Mouse (Mus musculus) adrenal gland, postnatal 4 days (tissue): ENCODE data around the gene Ell2. TPM values are rescaled to one million over a fixed set of nuclear protein-coding genes. Genes with fewer than 3 reads are reported as not detected.

Experiments used
- DNase-seq, 2 experiments: peaks; one replicate each; pipeline ENCODE4 v3.0.0; 2021 to 2022; ENCODE audit warnings: low spot score in 2 of 2, mixed read lengths in 2 of 2
- total RNA-seq, 2 experiments: library from RNA; stranded (reverse); gene quantifications; 2 replicates each; pipeline ENCODE4 v1.2.3; 2021

The Ell2 gene
- total RNA-seq, 2 experiments from 2014 or later = 27.7 to 29.4 TPM

DNA sequence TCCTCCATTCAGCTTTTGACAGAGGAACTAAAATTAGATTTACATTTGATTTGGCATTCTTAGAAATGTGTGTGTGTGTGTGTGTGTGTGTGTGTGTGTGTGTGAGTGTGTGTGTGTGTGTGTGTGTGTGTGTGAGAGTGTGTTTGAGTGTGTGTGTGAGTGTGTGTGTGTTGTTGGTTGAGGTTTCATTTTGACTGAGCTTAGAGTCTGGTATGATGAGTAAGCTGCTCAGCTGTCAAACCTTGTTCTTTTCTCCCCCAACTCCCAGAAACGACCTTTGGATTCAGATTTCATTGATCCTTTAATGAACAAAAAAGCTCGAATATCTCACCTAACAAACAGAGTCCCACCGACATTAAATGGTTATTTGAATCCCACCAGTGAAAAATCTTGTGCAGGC is 56.7 kb downstream of the Ell2 start:
- no peak for DNase-seq

DNA sequence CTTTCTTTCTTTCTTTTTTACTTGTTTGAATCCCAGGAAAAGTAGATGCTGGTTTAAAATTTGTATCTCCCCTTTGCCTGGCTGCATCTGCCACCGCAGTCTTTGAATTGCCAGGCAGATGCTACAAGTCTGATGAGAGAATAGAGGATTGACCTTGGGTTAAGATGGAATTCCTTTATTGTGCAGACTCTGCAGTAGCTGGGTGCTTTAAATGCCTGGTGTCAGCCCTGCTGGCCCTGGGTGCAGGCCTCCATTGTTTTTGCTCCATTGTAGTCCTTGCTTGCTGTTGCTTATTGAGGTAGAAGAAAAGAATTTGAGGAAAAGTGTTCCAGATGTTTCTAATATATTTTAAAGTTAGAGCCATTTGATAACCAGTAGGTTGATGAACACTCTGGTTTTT is 59.2 kb downstream of the Ell2 start:
- no peak for DNase-seq

DNA sequence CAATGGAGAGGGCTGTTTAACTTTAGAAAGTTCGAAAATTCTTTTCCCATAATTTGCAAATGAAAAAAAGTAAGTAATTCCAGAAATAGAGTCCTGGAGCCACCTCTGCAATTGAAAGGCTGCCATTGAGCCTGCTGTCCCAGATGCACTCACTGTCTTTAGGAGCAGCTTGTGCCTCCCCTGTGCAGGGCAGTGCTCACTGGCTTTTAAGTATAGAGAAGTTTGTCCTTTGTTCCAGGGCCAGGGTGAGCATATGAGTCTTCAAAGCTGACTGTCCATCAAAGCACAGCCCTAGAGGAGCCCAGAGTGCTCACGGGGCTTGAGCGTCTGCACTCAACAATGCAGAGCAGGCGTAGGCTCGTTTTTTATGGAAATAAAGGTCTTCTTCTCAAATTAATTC is 59.7 kb downstream of the Ell2 start:
- DNase-seq = no peak

DNA sequence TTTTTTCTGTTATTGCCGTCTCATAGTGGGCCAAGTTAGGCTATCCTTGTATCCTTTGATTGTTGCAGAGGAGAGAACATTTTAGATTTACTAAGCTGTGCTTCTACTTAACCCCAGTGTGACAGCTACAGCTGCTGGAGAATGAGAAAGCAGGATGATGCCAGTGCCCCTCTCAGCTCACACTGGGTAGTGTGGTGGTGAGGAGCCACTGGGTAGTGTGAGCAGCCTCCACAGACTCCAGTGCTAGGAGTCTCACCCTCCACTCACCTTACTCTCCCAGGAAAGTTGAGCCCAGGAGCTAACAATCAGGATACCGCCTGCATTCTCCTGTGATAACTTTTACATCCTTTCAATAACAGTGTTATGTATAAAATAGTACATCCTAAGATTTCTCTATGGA is 60.4 kb downstream of the Ell2 start:
- DNase-seq = no peak

DNA sequence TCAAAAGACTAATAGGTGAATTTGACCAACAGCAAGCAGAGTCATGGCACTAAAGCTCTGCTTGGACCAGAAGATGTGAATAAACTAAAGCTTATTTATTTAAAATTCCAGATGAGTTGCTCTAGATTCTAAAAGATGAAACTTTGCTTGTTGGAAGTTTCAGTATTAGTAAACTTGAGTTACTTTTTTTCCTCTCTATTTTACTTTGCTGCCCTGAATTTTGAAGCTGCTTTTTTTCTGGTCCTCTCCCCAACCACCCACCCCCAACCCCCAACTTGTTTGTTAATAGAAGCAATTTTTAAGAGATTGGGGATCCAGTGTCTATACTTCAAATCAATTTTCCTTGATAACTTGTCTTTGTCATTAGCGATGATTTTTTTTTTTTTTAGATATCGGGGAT is 64.2 kb downstream of the Ell2 start:
- DNase-seq = no peak

- DNase-seq = no peak
Observed at GRCm38 (mm10) chr13:75771404-75771803, 64.8 kb downstream of the Ell2 start.

GRCm38 (mm10) chr13:75771984-75772730 is 65.6 kb downstream of the Ell2 start:
- no peak for DNase-seq

DNA sequence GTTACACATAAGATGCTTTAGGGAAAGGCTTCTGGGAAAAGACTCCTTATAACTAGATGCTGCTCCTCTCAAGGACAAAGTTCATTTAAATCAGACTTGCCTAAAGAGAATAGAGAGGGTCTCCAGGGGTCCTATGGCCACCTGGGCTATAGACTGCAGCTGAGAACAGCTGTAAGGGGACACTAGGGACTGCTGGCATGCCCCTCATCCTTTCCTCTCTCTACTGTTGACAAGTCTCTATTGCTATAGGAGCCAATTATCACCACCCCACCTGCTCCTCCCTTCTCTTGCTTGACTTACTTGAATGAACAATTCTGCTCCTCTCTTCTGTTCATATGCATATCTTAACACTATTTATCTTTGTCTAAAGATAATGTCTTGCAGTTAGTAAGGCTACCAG is 69.4 kb downstream of the Ell2 start:
- DNase-seq = no peak

GRCm38 (mm10) chr13:75776692-75777091 is 70.1 kb downstream of the Ell2 start:
- no peak for DNase-seq

- no peak for DNase-seq
Observed at GRCm38 (mm10) chr13:75778156-75778555, 71.6 kb downstream of the Ell2 start.

GRCm38 (mm10) chr13:75779169-75779568 is 72.6 kb downstream of the Ell2 start:
- no peak for DNase-seq

DNA sequence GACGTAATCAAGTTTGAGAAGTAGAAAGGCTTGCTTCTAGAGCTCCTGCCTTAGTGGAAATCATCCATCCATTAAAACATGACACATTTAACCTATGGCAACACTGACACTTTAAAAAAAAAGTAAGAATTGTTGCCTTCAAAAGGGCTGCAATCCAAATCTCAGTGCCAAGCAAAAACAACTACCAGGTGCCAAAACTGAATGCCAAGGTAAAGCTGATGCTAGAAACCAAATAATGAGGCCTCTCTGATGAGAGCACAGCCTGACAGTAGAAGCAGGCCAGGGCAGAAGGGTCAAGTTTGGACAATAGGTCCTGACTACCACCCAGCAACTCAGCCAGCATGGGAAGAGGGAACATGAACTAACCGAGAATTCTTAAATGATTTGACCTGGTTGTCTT is 73.5 kb downstream of the Ell2 start:
- no peak for DNase-seq

DNA sequence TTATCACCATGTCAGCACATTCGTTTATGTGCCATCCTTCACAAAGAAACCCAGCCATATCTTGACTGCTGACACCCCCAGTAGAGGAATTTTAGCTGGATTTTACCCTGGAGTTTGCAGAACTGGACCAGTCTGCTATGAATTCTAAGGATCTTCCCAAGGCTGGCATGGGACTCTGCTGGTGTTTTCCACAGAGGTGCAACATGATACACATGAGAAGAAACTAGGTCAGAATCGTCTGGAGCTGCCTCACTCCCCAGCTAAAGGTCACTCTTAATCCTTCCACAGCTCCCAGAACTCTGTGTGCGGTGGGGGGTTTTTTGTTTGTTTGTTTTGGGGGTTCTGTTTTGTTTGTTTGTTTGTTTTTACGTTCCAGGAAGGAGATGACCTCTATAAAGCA is 79.2 kb downstream of the Ell2 start:
- no peak for DNase-seq

GRCm38 (mm10) chr13:75786264-75786663 is 79.7 kb downstream of the Ell2 start:
- no peak for DNase-seq

DNA sequence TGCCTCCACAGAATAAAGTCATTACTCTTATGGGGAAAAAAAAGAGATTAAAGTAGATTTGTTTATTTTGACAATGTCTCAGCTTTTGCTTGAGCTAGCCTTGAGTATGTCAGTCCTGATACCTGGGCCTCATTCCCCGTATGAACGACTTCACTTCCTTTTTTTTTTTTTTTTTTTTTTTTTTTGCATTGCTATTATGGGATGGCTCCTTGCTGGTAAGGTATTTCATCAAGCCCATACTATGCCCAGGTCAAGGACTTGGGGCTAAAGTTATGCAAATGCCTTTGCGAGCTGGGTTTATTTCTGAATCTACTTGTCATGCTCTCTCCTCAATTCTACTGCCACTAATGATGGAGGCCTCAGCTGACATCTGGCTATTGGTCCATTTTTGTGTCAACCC is 80.8 kb downstream of the Ell2 start:
- DNase-seq = no peak

GRCm38 (mm10) chr13:75788178-75788577 is 81.6 kb downstream of the Ell2 start:
- DNase-seq = no peak

DNA sequence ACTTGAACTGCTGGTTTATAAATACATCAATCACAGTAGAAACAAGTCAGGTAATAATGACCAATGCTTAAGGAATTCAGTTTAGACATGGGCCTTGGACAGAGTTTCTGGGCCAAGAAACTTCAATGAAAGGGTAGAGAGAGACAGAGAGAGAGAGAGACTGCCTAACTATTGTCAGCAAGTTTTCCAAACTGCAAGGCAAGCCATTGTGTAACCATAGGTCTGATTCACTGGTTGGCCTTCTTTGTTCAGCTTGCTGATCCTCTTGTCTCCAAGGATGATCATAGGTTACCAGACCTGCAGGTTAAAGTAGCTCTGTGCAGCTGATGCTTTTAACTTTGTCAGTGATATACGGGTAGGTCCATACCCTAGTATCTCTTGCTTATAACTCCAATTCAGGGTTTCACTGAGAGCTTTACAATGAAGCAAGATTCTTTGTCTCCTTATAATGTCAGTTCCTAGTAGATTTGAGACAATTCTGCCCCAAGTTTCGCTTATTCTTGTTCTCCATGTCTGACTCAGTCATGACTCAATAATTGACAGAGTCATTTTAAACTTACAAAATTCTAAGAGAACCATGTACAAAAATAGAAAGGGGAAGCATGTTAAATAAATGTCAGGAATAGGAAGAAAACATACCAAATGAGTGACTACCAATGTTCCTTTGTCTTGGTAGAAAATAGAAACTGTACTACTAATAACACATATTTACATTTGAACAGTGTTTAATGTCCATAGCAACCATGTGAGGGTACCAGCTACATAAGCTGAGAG is 82.7 kb downstream of the Ell2 start:
- no peak for DNase-seq

- DNase-seq = no peak
Observed at GRCm38 (mm10) chr13:75790550-75791205, 84.1 kb downstream of the Ell2 start.

DNA sequence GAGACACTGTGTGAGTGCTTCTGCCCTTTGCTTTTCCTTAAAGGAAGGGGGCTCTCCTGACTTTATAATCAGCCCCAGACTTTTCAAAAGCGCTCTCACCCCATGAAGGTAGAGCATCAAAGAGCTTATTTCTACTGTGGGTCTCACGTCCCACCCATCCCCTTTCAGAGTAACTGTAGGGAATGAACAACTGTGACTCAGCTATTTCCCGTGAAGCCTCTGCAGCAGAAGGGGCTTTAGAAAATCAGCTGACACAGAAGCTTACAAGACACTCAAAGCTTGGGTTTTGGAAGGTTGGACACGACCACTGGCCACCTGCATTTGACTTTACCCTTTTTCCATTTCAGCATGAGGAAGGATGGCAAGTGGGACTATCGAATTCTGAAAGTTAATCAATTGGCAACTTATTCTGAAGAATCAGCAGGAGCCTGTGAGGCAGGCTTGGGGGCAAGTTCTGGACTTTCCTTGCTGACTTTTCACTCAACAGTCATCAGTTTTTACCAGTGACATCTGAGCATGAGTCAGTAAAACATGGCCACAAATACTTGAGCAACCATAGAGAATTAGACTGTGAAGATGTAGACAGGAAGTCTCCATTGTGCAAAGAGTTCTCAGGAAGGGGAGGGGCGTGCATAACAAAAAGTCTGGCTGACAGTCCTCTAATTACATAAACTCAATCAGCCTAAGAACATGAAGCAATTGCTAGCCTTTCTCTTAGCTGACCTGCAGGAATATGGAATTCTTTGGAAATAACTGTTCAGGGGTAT is 87.5 kb downstream of the Ell2 start:
- DNase-seq = no peak

- peak; percentile 86 to 88 for DNase-seq
Observed at GRCm38 (mm10) chr13:75797369-75798141, 91.0 kb downstream of the Ell2 start.
